Mouse (Mus musculus) liver, postnatal 0 days (tissue): ENCODE data around the gene Bach2.

Experiments used
- CTCF ChIP-seq: sonication (generic); IDR thresholded peaks from 2 replicates; pipeline ENCODE4 v1.5.1; 2016; ENCODE audit warnings: antibody characterized with exemption, low read depth
- EP300 ChIP-seq: IDR thresholded peaks from 2 replicates; pipeline ENCODE4 v1.6.1; 2016; ENCODE audit warnings: antibody characterized with exemption, low read depth, mild to moderate bottlenecking

GRCm38 (mm10) chr4:32439974-32440739 is 201.6 kb downstream of the Bach2 start:
- TF ChIP-seq EP300, result no peak
- no peak for TF ChIP-seq CTCF
